Mouse (Mus musculus): ENCODE results near the gene Gnptg. TPM values are rescaled to one million over a fixed set of nuclear protein-coding genes. Genes with fewer than 3 reads are reported as not detected.
A peak's percentile ranks its signal among the peaks of the same experiment; 100 is the strongest.

Gnptg gene
- polyA plus RNA-seq, 1 experiment, result 123 TPM

DNA sequence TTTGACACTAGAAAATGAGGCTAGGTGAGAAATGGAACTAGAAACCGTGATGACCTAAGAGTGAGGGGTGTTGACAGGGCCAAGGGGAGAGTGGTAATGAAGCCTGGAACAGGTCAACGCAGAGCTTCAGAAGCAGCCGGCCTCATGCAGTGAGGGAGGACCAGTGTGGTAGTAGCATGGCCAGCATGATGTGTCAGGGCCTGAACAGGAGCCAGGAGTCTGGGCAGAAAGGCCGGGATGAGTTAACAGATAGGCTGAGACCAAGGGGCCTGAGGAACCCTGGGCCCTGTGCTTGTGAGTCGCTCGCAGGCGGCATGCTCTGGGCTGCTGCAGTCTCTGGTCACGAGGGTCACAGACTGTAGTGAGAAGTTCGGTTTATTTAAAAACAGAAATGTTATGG is 21.0 kb downstream of the Gnptg start:
- TF ChIP-seq POLR2A (IDR thresholded peaks at IDR 0.05; ENCODE audit: low read depth, low read length), result no peak
- no peak for TF ChIP-seq CTCF (conservative IDR thresholded peaks at IDR 0.05; ENCODE audit: insufficient read depth, insufficient read length, low read depth, low read length)
- Histone ChIP-seq H3K27ac (ENCODE audit: insufficient read depth, low read depth, low read length) (no peak overlapping the region), H3K4me1 (ENCODE audit: control insufficient read depth, insufficient read depth, low read length) (peaks cover 17% of the 10 kb centered on the region), H3K4me3 (ENCODE audit: insufficient read depth, low read depth, low read length) (no peak overlapping the region), H3K27me3 (replicated peaks; ENCODE audit: control insufficient read depth, insufficient read depth, low read length) (no peaks in the 10 kb centered on the region), H3K36me3 (ENCODE audit: control insufficient read depth, insufficient read depth, low read length) (0 out of 2 replicates have a peak, but pooled peaks cover 2% of the 10 kb centered on the region)
- WGBS, result 91% methylated on average over 9 of the region's 9 CpGs
- DNase-seq, result no peak

DNA sequence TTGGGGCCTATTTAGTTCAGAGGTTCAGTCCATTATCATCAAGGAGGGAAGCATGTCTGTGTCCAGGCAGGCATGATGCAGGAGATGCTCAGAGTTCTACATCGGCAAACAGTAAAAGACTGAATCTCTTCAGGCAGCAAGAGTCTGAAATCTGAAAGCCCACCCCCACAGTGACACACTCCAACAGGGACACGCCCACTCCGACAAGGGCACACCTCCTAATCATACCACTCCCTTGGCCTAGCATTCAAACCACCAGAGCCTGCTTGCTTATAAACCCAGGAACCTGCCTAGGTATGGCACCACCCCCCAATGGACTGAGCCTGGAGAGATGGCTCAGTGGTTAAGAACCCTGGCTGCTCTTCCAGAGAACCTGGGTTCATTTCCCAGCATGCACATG is 24.5 kb downstream of the Gnptg start:
- WGBS, result 86% methylated on average over 3 of the region's 3 CpGs
- DNase-seq, result no peak
- Histone ChIP-seq H3K27me3 (replicated peaks; ENCODE audit: control insufficient read depth, insufficient read depth, low read length) (no peaks in the 10 kb centered on the region), H3K36me3 (ENCODE audit: control insufficient read depth, insufficient read depth, low read length) (peaks cover 2% of the 10 kb centered on the region; the same call in 1 of the 2 replicates), H3K4me3 (ENCODE audit: insufficient read depth, low read depth, low read length) (no peak overlapping the region), H3K4me1 (ENCODE audit: control insufficient read depth, insufficient read depth, low read length) (peaks cover 3% of the 10 kb centered on the region; the same call in 1 of the 2 replicates), H3K27ac (ENCODE audit: insufficient read depth, low read depth, low read length) (no peak overlapping the region)
- TF ChIP-seq POLR2A (IDR thresholded peaks at IDR 0.05; ENCODE audit: low read depth, low read length) (no peak), CTCF (conservative IDR thresholded peaks at IDR 0.05; ENCODE audit: insufficient read depth, insufficient read length, low read depth, low read length) (no peak)

DNA sequence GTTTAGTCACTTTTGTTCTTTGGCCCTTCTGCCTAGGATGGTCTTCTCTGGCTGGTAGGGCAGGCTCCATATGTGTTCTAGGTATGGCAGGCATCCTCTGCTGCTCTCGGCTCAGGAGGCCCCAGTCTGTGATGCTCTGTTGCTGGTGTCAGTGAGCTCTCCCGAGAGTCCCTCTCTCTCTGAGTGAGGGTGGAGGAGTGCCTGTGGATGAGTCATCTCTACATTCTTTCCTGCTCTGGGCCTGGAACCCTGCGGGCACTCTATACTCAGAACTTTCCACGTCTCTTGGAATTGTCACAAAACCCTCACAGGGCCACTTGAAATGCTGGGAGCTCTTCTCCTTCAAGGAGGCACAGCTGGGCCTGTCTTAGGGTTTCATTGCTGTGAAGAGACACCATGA is 28.2 kb downstream of the Gnptg start:
- Histone ChIP-seq H3K4me1 (ENCODE audit: control insufficient read depth, insufficient read depth, low read length) (peaks cover 3% of the 10 kb centered on the region; the same call in 1 of the 2 replicates), H3K36me3 (ENCODE audit: control insufficient read depth, insufficient read depth, low read length) (peaks cover 2% of the 10 kb centered on the region; the same call in 1 of the 2 replicates)

DNA sequence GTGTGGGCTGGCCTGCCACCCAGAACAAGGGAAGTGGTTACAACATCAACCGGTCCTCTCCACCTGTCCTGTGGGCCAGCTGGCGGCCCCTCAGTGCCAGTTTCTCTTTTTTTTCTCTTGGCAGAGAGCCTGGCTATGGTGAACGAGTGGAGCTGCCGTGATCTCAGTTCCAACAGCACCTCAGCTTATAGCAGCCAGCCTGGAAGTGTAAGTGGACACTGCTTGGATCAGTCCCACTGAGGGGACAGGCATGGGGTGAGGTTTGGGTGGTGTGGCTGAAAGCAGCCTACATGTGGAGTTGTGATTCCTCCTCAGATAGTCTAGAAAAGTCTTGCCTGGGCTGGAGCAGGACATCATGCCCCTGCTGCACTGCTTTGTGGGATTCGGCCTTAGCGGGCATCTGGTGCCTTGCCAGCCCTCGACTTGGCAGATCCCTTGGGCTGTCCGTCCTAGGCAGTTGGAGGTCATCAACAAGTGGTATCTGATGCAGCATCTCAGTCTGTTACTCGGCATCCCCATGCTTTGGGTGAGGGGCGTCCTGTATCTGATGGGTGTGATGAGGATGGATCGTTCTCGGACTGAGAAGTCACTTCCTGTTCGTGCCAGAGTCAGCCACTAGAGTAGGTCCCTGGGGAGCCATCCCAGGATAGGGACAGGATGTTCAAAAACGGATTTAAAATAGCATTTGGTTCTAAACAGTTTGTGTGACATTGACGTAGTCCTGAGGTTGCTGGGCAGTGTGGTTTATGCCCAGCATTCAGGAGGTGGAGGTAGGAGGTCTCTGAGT is 29.1 kb downstream of the Gnptg start:
- TF ChIP-seq CTCF (conservative IDR thresholded peaks at IDR 0.05; ENCODE audit: insufficient read depth, insufficient read length, low read depth, low read length), result no peak
- TF ChIP-seq POLR2A (IDR thresholded peaks at IDR 0.05; ENCODE audit: low read depth, low read length), result no peak
- peaks cover 3% of the 10 kb centered on the region; the same call in 1 of the 2 replicates for H3K4me1 ChIP-seq (ENCODE audit: control insufficient read depth, insufficient read depth, low read length)
- H3K27me3 ChIP-seq (replicated peaks; ENCODE audit: control insufficient read depth, insufficient read depth, low read length), result no peaks in the 10 kb centered on the region
- H3K36me3 ChIP-seq (ENCODE audit: control insufficient read depth, insufficient read depth, low read length), result peaks cover 2% of the 10 kb centered on the region; the same call in 1 of the 2 replicates
- peak; percentile 87 for DNase-seq
- 68% methylated on average over 15 of the region's 15 CpGs for WGBS
- no peak overlapping the region for H3K4me3 ChIP-seq (ENCODE audit: insufficient read depth, low read depth, low read length)
- peak overlapping the region; percentile 60 for H3K27ac ChIP-seq (ENCODE audit: insufficient read depth, low read depth, low read length)

More for the DNA sequence above, 28.2 kb downstream of the Gnptg start:
- TF ChIP-seq POLR2A (IDR thresholded peaks at IDR 0.05; ENCODE audit: low read depth, low read length) (no peak), CTCF (conservative IDR thresholded peaks at IDR 0.05; ENCODE audit: insufficient read depth, insufficient read length, low read depth, low read length) (no peak)
- WGBS, result 66% methylated on average over 4 of the region's 4 CpGs
- no peak overlapping the region for H3K4me3 ChIP-seq (ENCODE audit: insufficient read depth, low read depth, low read length)
- no peak for DNase-seq
- peak overlapping the region; percentile 60 for H3K27ac ChIP-seq (ENCODE audit: insufficient read depth, low read depth, low read length)
- no peaks in the 10 kb centered on the region for H3K27me3 ChIP-seq (replicated peaks; ENCODE audit: control insufficient read depth, insufficient read depth, low read length)

DNA sequence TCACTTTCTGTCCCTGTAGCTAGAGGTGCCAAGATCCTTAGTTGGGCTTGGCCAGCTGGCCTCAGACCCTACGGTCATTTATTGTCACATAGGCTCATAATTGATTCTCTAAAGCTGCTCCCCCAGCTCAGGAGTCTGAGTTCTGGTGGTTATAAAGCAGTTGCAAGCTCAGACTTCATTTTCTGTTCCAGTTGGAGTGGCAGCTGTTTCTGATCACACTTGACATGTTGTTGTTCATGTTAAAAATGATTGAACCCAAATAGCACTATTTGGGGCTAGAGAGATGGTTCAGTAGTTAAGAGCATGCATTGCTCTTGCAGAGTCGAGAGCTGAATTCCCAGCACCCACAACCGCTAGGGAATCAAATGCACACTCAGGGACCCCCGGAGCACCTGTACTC is 29.9 kb downstream of the Gnptg start:
- Histone ChIP-seq H3K4me1 (ENCODE audit: control insufficient read depth, insufficient read depth, low read length) (peaks cover 3% of the 10 kb centered on the region; the same call in 1 of the 2 replicates), H3K36me3 (ENCODE audit: control insufficient read depth, insufficient read depth, low read length) (no peaks in the 10 kb centered on the region; the same call in 1 of the 2 replicates), H3K4me3 (ENCODE audit: insufficient read depth, low read depth, low read length) (no peak overlapping the region), H3K27ac (ENCODE audit: insufficient read depth, low read depth, low read length) (peak overlapping the region; percentile 30), H3K27me3 (replicated peaks; ENCODE audit: control insufficient read depth, insufficient read depth, low read length) (no peaks in the 10 kb centered on the region)
- 80% methylated on average over 4 of the region's 4 CpGs for WGBS
- DNase-seq, result peak; percentile 55
- TF ChIP-seq CTCF (conservative IDR thresholded peaks at IDR 0.05; ENCODE audit: insufficient read depth, insufficient read length, low read depth, low read length) (no peak), POLR2A (IDR thresholded peaks at IDR 0.05; ENCODE audit: low read depth, low read length) (no peak)

DNA sequence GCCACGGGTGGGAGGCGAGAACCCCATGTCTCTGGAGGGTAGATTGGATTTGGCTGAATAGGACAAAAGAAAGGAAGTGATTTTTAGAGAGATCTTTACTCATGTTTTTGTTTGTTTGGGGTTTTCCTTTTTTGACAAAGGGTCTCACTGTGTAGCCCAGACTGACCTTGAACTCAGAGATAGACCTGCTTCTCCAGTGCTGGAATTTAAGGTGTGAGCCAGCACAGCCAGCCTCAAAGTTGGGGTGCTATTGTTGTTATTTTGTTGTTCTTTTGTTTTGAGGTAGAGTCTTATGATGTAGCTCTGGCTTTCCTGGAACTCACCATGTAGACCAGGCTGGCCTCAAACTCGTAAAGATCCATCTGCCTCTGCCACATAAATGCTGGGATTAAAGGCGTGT is 37.5 kb downstream of the Gnptg start:
- no peak for TF ChIP-seq CTCF (conservative IDR thresholded peaks at IDR 0.05; ENCODE audit: insufficient read depth, insufficient read length, low read depth, low read length)
- TF ChIP-seq POLR2A (IDR thresholded peaks at IDR 0.05; ENCODE audit: low read depth, low read length), result no peak
- H3K27me3 ChIP-seq (replicated peaks; ENCODE audit: control insufficient read depth, insufficient read depth, low read length), result no peaks in the 10 kb centered on the region
- no peaks in the 10 kb centered on the region for H3K4me1 ChIP-seq (ENCODE audit: control insufficient read depth, insufficient read depth, low read length)
- H3K27ac ChIP-seq (ENCODE audit: insufficient read depth, low read depth, low read length), result no peak overlapping the region
- H3K36me3 ChIP-seq (ENCODE audit: control insufficient read depth, insufficient read depth, low read length), result no peaks in the 10 kb centered on the region; the same call in 1 of the 2 replicates
- H3K4me3 ChIP-seq (ENCODE audit: insufficient read depth, low read depth, low read length), result no peak overlapping the region
- no peak for DNase-seq
- 97% methylated on average over 4 of the region's 4 CpGs for WGBS

DNA sequence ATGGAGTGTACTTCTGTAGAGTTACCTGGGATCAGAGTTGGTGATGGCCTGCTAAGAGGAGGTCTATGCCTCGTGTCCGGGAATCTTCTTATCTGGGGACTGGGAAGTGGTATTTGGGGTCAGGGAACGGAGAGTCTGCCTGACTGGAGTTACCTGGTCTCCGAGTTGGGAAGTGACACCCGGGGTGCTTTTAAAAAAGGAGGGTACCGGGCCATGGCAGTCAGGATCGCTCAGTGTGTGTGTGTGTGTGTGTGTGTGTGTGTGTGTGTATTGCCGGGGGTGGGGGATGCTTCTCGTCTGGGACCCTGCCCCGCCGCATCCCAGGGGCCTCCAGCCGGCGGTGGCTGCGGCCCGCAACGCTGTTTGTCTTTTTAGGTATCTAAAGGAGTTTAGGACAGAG is 50.8 kb downstream of the Gnptg start:
- TF ChIP-seq CTCF (conservative IDR thresholded peaks at IDR 0.05; ENCODE audit: insufficient read depth, insufficient read length, low read depth, low read length) (no peak), POLR2A (IDR thresholded peaks at IDR 0.05; ENCODE audit: low read depth, low read length) (no peak)
- Histone ChIP-seq H3K36me3 (ENCODE audit: control insufficient read depth, insufficient read depth, low read length) (no peaks in the 10 kb centered on the region), H3K27me3 (replicated peaks; ENCODE audit: control insufficient read depth, insufficient read depth, low read length) (no peaks in the 10 kb centered on the region), H3K27ac (ENCODE audit: insufficient read depth, low read depth, low read length) (no peak overlapping the region), H3K4me1 (ENCODE audit: control insufficient read depth, insufficient read depth, low read length) (no peaks in the 10 kb centered on the region; the same call in 1 of the 2 replicates), H3K4me3 (ENCODE audit: insufficient read depth, low read depth, low read length) (peak overlapping the region; percentile 83)
- 3% methylated on average over 16 of the region's 16 CpGs for WGBS
- DNase-seq, result peak; percentile 8
